Mouse (Mus musculus): ENCODE data around the gene Gpx7. TPM values are rescaled to one million over a fixed set of nuclear protein-coding genes. Genes with fewer than 3 reads are reported as not detected.
A peak's percentile ranks its signal among the peaks of the same experiment; 100 is the strongest.

The Gpx7 gene
- polyA plus RNA-seq, 1 experiment, result not detected

GRCm38 (mm10) chr4:108433341-108433740 lies 26.6 kb upstream of the Gpx7 start:
- peaks cover 3% of the 10 kb centered on the region for H3K4me1 ChIP-seq (ENCODE audit: control insufficient read depth, insufficient read depth, low read length)
- H3K27ac ChIP-seq (ENCODE audit: control insufficient read depth, insufficient read depth, low read depth, low read length, poor library complexity), result no peak overlapping the region
- TF ChIP-seq POLR2A (IDR thresholded peaks at IDR 0.05; ENCODE audit: borderline replicate concordance, control insufficient read depth, low read depth, low read length) (no peak), CTCF (IDR thresholded peaks at IDR 0.05; ENCODE audit: control insufficient read depth, insufficient read depth, low read length) (no peak)
- 67% methylated on average over 6 of the region's 6 CpGs for WGBS
- no peak overlapping the region for H3K4me3 ChIP-seq (replicated peaks; ENCODE audit: control insufficient read depth, low read depth, low read length)

DNA sequence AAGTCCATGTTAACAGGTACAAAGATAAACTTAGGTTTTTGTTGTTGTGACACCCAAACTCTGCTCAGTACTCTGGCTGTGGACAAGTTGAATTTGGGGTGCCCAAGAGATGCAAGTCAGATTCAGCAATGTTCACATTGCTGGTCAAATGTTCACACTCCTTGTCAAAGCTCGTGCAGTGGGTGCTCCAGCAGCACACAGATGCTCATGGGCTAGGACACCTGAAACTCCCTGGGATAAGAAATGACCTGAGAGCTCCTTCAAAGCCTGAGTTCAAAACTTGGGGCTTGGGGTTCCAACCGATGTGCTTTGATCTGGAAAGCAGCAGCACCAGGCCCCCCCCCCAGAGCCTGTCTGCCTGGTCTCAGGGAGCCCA lies 24.8 kb upstream of the Gpx7 start:
- WGBS, result 69% methylated on average over 2 of the region's 2 CpGs
- H3K27ac ChIP-seq (ENCODE audit: control insufficient read depth, insufficient read depth, low read depth, low read length, poor library complexity), result no peak overlapping the region

DNA sequence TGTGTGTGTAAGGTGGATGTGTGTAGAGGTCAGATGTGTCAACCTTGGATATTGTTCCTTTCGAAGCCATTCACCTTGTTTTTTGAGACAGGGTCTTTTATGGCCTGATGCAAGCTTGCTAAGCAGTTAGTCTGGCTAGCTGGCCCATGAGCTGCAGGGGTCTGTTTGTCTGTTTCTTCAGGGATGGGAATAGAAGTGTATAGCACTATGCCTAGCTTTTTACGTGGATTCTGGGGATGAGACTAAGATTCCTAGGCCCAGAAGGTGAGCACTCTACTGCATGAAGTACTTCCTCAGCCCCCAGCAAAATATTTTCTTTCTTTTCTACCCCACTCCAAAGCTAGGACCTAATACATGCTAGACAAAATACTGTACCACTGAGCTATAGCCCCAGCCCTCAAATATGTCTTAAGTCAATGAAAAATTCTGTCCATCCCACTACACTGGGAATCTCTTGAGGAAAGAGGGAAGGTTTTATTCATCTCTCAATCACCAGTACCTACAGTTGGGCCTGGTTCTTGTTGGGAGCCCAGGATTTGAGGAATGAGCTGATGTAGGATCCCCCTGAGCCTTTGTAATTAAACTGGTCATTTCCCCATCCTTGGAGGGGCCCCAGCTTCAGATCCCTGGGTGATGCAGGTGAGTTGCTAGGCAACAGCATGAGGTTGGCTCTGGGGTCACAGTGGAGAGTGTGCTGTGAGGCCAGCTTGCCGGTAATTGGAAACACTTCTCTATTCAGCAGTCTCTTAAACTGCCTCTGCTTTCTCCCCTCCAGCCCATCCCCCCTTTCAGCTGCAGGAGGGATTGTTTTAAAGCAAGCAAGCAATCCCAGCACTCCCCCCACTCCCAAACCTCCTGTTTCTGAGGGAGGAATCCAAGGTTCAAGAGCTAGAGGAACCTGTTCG lies 24.1 kb upstream of the Gpx7 start:
- no peak overlapping the region for H3K4me3 ChIP-seq (replicated peaks; ENCODE audit: control insufficient read depth, low read depth, low read length)
- no peak overlapping the region for H3K27ac ChIP-seq (ENCODE audit: control insufficient read depth, insufficient read depth, low read depth, low read length, poor library complexity)
- 68% methylated on average over 4 of the region's 4 CpGs for WGBS
- TF ChIP-seq POLR2A (IDR thresholded peaks at IDR 0.05; ENCODE audit: borderline replicate concordance, control insufficient read depth, low read depth, low read length) (no peak), CTCF (IDR thresholded peaks at IDR 0.05; ENCODE audit: control insufficient read depth, insufficient read depth, low read length) (no peak)
- H3K4me1 ChIP-seq (ENCODE audit: control insufficient read depth, insufficient read depth, low read length), result peaks cover 3% of the 10 kb centered on the region

More for the DNA sequence above, 24.8 kb upstream of the Gpx7 start:
- TF ChIP-seq CTCF (IDR thresholded peaks at IDR 0.05; ENCODE audit: control insufficient read depth, insufficient read depth, low read length) (no peak), POLR2A (IDR thresholded peaks at IDR 0.05; ENCODE audit: borderline replicate concordance, control insufficient read depth, low read depth, low read length) (no peak)
- Histone ChIP-seq H3K4me1 (ENCODE audit: control insufficient read depth, insufficient read depth, low read length) (peaks cover 3% of the 10 kb centered on the region), H3K4me3 (replicated peaks; ENCODE audit: control insufficient read depth, low read depth, low read length) (no peak overlapping the region)

GRCm38 (mm10) chr4:108428341-108428721 lies 21.6 kb upstream of the Gpx7 start:
- Histone ChIP-seq H3K4me1 (ENCODE audit: control insufficient read depth, insufficient read depth, low read length) (peaks cover 2% of the 10 kb centered on the region), H3K27ac (ENCODE audit: control insufficient read depth, insufficient read depth, low read depth, low read length, poor library complexity) (0 out of 2 replicates have a peak overlapping the region, but pooled peaks have one; percentile 27), H3K4me3 (replicated peaks; ENCODE audit: control insufficient read depth, low read depth, low read length) (no peak overlapping the region)
- 16% methylated on average over 6 of the region's 6 CpGs for WGBS
- TF ChIP-seq POLR2A (IDR thresholded peaks at IDR 0.05; ENCODE audit: borderline replicate concordance, control insufficient read depth, low read depth, low read length) (no peak), CTCF (IDR thresholded peaks at IDR 0.05; ENCODE audit: control insufficient read depth, insufficient read depth, low read length) (no peak)

- WGBS, result 58% methylated on average over 11 of the region's 11 CpGs
- Histone ChIP-seq H3K4me1 (ENCODE audit: control insufficient read depth, insufficient read depth, low read length) (peaks cover 2% of the 10 kb centered on the region), H3K4me3 (replicated peaks; ENCODE audit: control insufficient read depth, low read depth, low read length) (no peak overlapping the region), H3K27ac (ENCODE audit: control insufficient read depth, insufficient read depth, low read depth, low read length, poor library complexity) (0 out of 2 replicates have a peak overlapping the region, but pooled peaks have one; percentile 27)
- TF ChIP-seq CTCF (IDR thresholded peaks at IDR 0.05; ENCODE audit: control insufficient read depth, insufficient read depth, low read length) (no peak), POLR2A (IDR thresholded peaks at IDR 0.05; ENCODE audit: borderline replicate concordance, control insufficient read depth, low read depth, low read length) (no peak)
These were observed 21.1 kb upstream of the Gpx7 start for GRCm38 (mm10) chr4:108427719-108428340.

- WGBS, result 57% methylated on average over 2 of the region's 2 CpGs
- Histone ChIP-seq H3K4me1 (ENCODE audit: control insufficient read depth, insufficient read depth, low read length) (peaks cover 2% of the 10 kb centered on the region), H3K4me3 (replicated peaks; ENCODE audit: control insufficient read depth, low read depth, low read length) (no peak overlapping the region), H3K27ac (ENCODE audit: control insufficient read depth, insufficient read depth, low read depth, low read length, poor library complexity) (no peak overlapping the region)
- no peak for TF ChIP-seq CTCF (IDR thresholded peaks at IDR 0.05; ENCODE audit: control insufficient read depth, insufficient read depth, low read length)
- TF ChIP-seq POLR2A (IDR thresholded peaks at IDR 0.05; ENCODE audit: borderline replicate concordance, control insufficient read depth, low read depth, low read length), result no peak
These were observed 17.8 kb upstream of the Gpx7 start for GRCm38 (mm10) chr4:108424587-108424986.

GRCm38 (mm10) chr4:108407621-108408020 lies 860 bp upstream of the Gpx7 start:
- H3K4me3 ChIP-seq (replicated peaks; ENCODE audit: control insufficient read depth, low read depth, low read length), result no peak overlapping the region

DNA sequence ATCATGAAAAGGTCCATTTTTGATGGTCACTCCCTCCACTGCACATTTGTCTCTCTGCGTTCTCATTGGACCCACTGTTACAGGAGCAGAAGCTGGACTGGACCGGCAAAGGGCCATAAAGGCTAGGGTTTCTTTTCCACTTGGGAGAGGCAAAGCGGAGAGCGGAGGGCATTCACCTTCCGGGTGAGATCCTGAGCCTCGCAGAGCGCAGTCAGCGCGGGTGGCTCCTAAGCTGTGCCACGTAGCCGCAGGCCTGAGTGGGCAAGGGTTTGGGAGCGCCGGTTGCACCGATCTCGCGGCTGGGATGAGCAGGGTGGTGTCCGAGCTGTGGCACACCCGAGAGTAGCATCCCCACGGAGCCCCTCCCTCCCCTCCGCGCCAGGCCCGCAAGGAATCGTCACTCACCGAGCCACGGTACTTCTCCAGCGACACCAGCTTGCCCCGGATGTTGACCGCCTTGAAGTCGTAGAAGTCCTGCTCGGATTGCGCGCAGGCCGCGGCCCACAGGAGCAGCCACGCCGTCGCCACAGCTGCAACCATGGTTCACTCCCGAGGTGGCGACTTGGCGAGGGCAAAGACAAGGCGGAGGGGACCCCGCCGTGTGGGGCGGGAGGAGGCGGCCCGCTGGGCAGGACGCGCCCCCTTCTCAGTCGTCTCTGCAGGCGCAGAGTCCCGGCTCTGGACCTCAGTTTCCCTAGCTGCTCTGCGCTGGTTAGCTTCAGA lies 462 bp downstream of the Gpx7 start:
- H3K27ac ChIP-seq (ENCODE audit: control insufficient read depth, insufficient read depth, low read depth, low read length, poor library complexity), result peak overlapping the region; percentile 1; the same call in 1 of the 2 replicates
- no peaks in the 10 kb centered on the region for H3K4me1 ChIP-seq (ENCODE audit: control insufficient read depth, insufficient read depth, low read length)
- peak overlapping the region; percentile 55 for H3K4me3 ChIP-seq (replicated peaks; ENCODE audit: control insufficient read depth, low read depth, low read length)
- TF ChIP-seq POLR2A (IDR thresholded peaks at IDR 0.05; ENCODE audit: borderline replicate concordance, control insufficient read depth, low read depth, low read length) (no peak), CTCF (IDR thresholded peaks at IDR 0.05; ENCODE audit: control insufficient read depth, insufficient read depth, low read length) (no peak)
- WGBS, result 6% methylated on average over 52 of the region's 52 CpGs

More at GRCm38 (mm10) chr4:108407621-108408020, 860 bp upstream of the Gpx7 start:
- no peak for TF ChIP-seq POLR2A (IDR thresholded peaks at IDR 0.05; ENCODE audit: borderline replicate concordance, control insufficient read depth, low read depth, low read length)
- TF ChIP-seq CTCF (IDR thresholded peaks at IDR 0.05; ENCODE audit: control insufficient read depth, insufficient read depth, low read length), result no peak
- 69% methylated on average over 8 of the region's 8 CpGs for WGBS
- Histone ChIP-seq H3K27ac (ENCODE audit: control insufficient read depth, insufficient read depth, low read depth, low read length, poor library complexity) (no peak overlapping the region), H3K4me1 (ENCODE audit: control insufficient read depth, insufficient read depth, low read length) (no peaks in the 10 kb centered on the region)

Data from bone marrow, adult 2 months (tissue).